Mouse (Mus musculus): ENCODE measurements around the gene AU040320. TPM values are rescaled to one million over a fixed set of nuclear protein-coding genes. Genes with fewer than 3 reads are reported as not detected.

AU040320 gene
- total and polyA plus RNA-seq, 3 experiments, result 3.0 to 17.0 (median 15.2) TPM

DNA sequence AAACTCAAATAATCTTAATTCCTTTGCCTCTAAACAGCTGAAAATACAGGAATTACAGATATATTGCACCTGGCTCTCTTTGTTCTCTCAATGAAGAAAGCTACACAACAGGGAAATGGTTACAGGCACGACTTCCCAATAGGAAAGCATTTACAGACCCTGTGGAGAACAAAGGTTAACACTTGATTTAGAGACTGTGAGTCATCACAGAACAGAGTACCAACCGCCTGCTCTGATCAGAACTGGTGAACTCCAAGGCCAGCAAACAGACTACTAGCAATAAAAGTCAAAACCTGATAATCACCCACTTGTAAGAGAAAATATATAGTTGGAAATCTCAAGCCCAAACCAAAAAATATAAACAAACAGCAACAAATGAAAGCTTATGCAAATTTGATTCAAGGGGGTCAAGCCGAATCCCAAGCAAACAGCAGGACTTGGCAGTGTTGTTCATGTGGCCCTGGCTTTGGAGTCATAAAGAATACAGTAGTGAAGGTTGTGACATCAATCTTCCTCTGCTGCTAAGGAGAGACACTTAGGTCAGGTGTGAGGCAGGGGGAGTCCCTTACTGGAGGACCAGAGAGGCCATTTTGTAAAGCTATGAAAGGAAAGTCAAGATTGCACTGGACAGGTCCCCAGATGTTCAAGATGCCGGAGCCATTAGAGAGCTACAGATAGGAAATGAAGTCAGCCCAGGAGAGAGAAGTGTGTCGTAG lies 126.4 kb downstream of the AU040320 start:
- TF ChIP-seq MAZ (IDR thresholded peaks at IDR 0.05; ENCODE audit: low read depth, low read length) (no peak), POLR2AphosphoS2 (IDR thresholded peaks at IDR 0.05; ENCODE audit: low read depth, low read length) (no peak), PAX5 (IDR thresholded peaks at IDR 0.05; ENCODE audit: low read length) (no peak), MYC (IDR thresholded peaks at IDR 0.05; ENCODE audit: low read depth, low read length) (no peak)
- Histone ChIP-seq H3K79me2 (replicated peaks; ENCODE audit: control insufficient read depth, extremely low read depth, insufficient read depth, poor library complexity, severe bottlenecking) (no peaks in the 10 kb centered on the region), H3K27me3 (replicated peaks) (no peaks in the 10 kb centered on the region), H3K9ac (ENCODE audit: insufficient read depth, low read depth) (no peak overlapping the region), H3K4me3 (replicated peaks in 1 of 3; ENCODE audit: low read depth in 2 of 3, low read length in 2 of 3, poor library complexity in 1 of 3) (no peak overlapping the region), H3K4me2 (ENCODE audit: insufficient read depth, low read depth, poor library complexity, severe bottlenecking) (no peak overlapping the region), H3K36me3 (replicated peaks in 1 of 2; ENCODE audit: control insufficient read depth in 1 of 2, insufficient read depth in 1 of 2, low read length in 1 of 2) (peaks cover 20 to 61% of the 10 kb centered on the region in 2 experiments), H3K4me1 (ENCODE audit: control insufficient read depth in 1 of 2, insufficient read depth in 2 of 2) (peaks cover 0 to 7% of the 10 kb centered on the region in 2 experiments; a peak in 1 of 4 replicates), H3K27ac (ENCODE audit: insufficient read depth, low read depth) (no peak overlapping the region), H3K9me3 (replicated peaks; ENCODE audit: low read length) (no peaks in the 10 kb centered on the region)
- DNase-seq (ENCODE audit: extremely low read depth), result peak; percentile 6
- dilution Hi-C loops (cut with MboI; ENCODE audit: extremely low pct_ligation_motif_present, extremely low pct_unique_long_range_greater_than_20kb, low sequenced_read_pairs) (no loop called here), in situ Hi-C loops (cut with MboI; ENCODE audit: low pct_ligation_motif_present, low pct_unique_long_range_greater_than_20kb, low sequenced_read_pairs) (no loop called here)

DNA sequence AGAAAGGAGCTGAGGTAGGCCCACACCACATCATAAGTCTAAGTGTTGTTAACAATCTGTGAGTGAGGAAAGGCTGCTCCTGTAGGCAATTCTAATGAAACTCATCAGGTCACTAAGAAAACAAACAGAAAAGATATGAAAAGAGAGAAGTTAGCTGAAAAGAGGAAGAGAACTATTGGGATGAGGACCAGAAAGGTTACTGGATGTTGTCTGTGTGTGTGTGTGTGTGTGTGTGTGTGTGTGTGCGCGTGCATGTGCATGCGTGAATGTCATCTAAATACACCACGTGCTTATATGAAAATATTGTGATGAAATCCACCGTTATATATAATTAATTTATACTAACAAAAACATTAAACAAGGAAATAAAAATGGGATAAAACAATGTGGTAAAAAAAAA lies 130.3 kb downstream of the AU040320 start:
- Histone ChIP-seq H3K27me3 (replicated peaks) (no peaks in the 10 kb centered on the region), H3K9ac (ENCODE audit: insufficient read depth, low read depth) (no peak overlapping the region), H3K4me3 (replicated peaks in 1 of 3; ENCODE audit: low read depth in 2 of 3, low read length in 2 of 3, poor library complexity in 1 of 3) (no peak overlapping the region), H3K4me2 (ENCODE audit: insufficient read depth, low read depth, poor library complexity, severe bottlenecking) (no peak overlapping the region), H3K9me3 (replicated peaks; ENCODE audit: low read length) (no peaks in the 10 kb centered on the region), H3K79me2 (replicated peaks; ENCODE audit: control insufficient read depth, extremely low read depth, insufficient read depth, poor library complexity, severe bottlenecking) (no peaks in the 10 kb centered on the region), H3K36me3 (replicated peaks in 1 of 2; ENCODE audit: control insufficient read depth in 1 of 2, insufficient read depth in 1 of 2, low read length in 1 of 2) (peaks cover 17 to 52% of the 10 kb centered on the region in 2 experiments), H3K4me1 (ENCODE audit: control insufficient read depth in 1 of 2, insufficient read depth in 2 of 2) (peaks cover 0 to 7% of the 10 kb centered on the region in 2 experiments; a peak in 1 of 4 replicates), H3K27ac (ENCODE audit: insufficient read depth, low read depth) (no peak overlapping the region)
- dilution Hi-C loops (cut with MboI; ENCODE audit: extremely low pct_ligation_motif_present, extremely low pct_unique_long_range_greater_than_20kb, low sequenced_read_pairs), result no loop called here
- in situ Hi-C loops (cut with MboI; ENCODE audit: low pct_ligation_motif_present, low pct_unique_long_range_greater_than_20kb, low sequenced_read_pairs), result no loop called here
- no peak for DNase-seq (ENCODE audit: extremely low read depth)
- TF ChIP-seq JUN (IDR thresholded peaks at IDR 0.05; ENCODE audit: insufficient read depth, low read depth, low read length) (no peak), BHLHE40 (IDR thresholded peaks at IDR 0.05; ENCODE audit: low read depth, low read length) (no peak), TBP (conservative IDR thresholded peaks at IDR 0.05; ENCODE audit: low read depth, low read length) (no peak), ZMIZ1 (IDR thresholded peaks at IDR 0.05; ENCODE audit: low read depth, low read length) (no peak), SMC3 (IDR thresholded peaks at IDR 0.05; ENCODE audit: low read depth, low read length) (no peak), CHD1 (IDR thresholded peaks at IDR 0.05; ENCODE audit: low read depth, low read length) (no peak), IRF4 (IDR thresholded peaks at IDR 0.05; ENCODE audit: low read depth, low read length) (no peak), ETS1 (conservative IDR thresholded peaks at IDR 0.05; ENCODE audit: low read depth, low read length) (no peak), E2F4 (IDR thresholded peaks at IDR 0.05; ENCODE audit: insufficient replicate concordance, low read depth, low read length) (no peak)
